Mouse (Mus musculus) embryonic facial prominence, embryonic 14.5 days (tissue): ENCODE data around the gene Gsx1. TPM values are rescaled to one million over a fixed set of nuclear protein-coding genes. Genes with fewer than 3 reads are reported as not detected.

ENCODE experiments used
- ATAC-seq: fragments of 200-750 bp; cut with Nextera tagmentation; 2 replicates; pipeline ENCODE4 v1.8.0; 2017; ENCODE audit warnings: low read depth, moderate number of reproducible peaks, moderate TSS enrichment
- DNase-seq: peaks from one replicate; pipeline ENCODE4 v3.0.0-alpha.2; 2015; ENCODE audit warnings: low spot score
- H3K27ac ChIP-seq: fragments of 300-500 bp; sonication (generic); replicated peaks from 2 replicates; pipeline ENCODE4 v1.5.1; 2014; ENCODE audit warnings: low read depth, mild to moderate bottlenecking, low read length, moderate library complexity
- H3K27me3 ChIP-seq: fragments of 300-500 bp; sonication (generic); replicated peaks from 2 replicates; pipeline ENCODE4 v1.6.1; 2014; ENCODE audit warnings: low read length; ENCODE audit not compliant: control insufficient read depth, insufficient read depth
- H3K36me3 ChIP-seq: fragments of 300-500 bp; sonication (generic); 2 replicates; pipeline ENCODE4 v1.6.1; 2014; ENCODE audit warnings: low read length, mixed read lengths; ENCODE audit not compliant: control insufficient read depth, insufficient read depth
- H3K4me1 ChIP-seq: fragments of 300-500 bp; sonication (generic); 2 replicates; pipeline ENCODE4 v1.6.1; 2014; ENCODE audit warnings: antibody characterized with exemption, low read length; ENCODE audit not compliant: control insufficient read depth, insufficient read depth
- H3K4me2 ChIP-seq: fragments of 300-500 bp; sonication (generic); 2 replicates; pipeline ENCODE4 v1.6.1; 2014; ENCODE audit warnings: low read depth, mild to moderate bottlenecking, low read length, moderate library complexity, mixed read lengths
- H3K4me3 ChIP-seq: fragments of 300-500 bp; sonication (generic); 2 replicates; pipeline ENCODE4 v1.5.1; 2014; ENCODE audit warnings: low read depth, mild to moderate bottlenecking, low read length
- H3K9ac ChIP-seq: fragments of 300-500 bp; sonication (generic); 2 replicates; pipeline ENCODE4 v1.6.1; 2014; ENCODE audit warnings: low read depth, mild to moderate bottlenecking, low read length, moderate library complexity, mixed read lengths
- H3K9me3 ChIP-seq: fragments of 300-500 bp; sonication (generic); 2 replicates; pipeline ENCODE4 v1.6.1; 2016; ENCODE audit warnings: low read length; ENCODE audit not compliant: control insufficient read depth
- WGBS: fragments of 180-500 bp; shearing (Covaris S2); extraction: QIAGEN DNeasy Blood & Tissue Kit; methylation state at CpG from one replicate; pipeline ENCODE4 v1.1.7; 2014; 5-methylcytosine and 5-hydroxymethylcytosine counted together
- polyA plus RNA-seq: library from polyadenylated mRNA; unstranded; fragments of >200 nt; fragmentation: Nextera tagmentation; extraction: Ambion mirVana; gene quantifications from 2 replicates; pipeline ENCODE4 v1.2.1, GENCODE M21; 2014

Gene Gsx1
- polyA plus RNA-seq, 1 experiment from 2014 or later, result not detected

DNA sequence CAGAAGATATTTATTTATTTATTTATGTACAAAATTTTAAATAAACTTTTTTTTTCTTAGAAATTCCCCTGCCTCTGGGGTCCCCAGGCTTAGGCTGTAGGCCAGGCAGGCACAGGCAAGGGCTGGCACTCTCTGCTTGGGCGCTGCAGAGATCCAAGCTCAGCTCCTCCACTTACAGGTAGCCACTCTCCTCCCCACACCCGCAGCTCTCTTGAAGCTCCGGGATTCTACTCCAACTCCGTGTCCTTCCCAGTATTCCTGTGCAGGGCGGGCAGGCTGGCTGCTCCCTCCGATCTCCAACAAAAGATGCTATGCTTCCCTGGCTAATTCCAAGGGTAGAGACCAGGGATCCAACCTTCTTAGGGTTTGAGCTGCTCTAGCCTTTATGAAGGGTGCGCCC lies 2.4 kb downstream of the Gsx1 start:
- Histone ChIP-seq H3K27ac (no peak overlapping the region), H3K4me2 (no peak overlapping the region), H3K9me3 (no peaks in the 10 kb centered on the region), H3K36me3 (no peaks in the 10 kb centered on the region), H3K4me1 (peaks cover 12% of the 10 kb centered on the region; the same call in 1 of the 2 replicates), H3K9ac (no peak overlapping the region), H3K4me3 (no peak overlapping the region), H3K27me3 (peaks cover 95% of the 10 kb centered on the region)
- 1% methylated on average over 7 of the region's 7 CpGs for WGBS
- DNase-seq, result no peak
- ATAC-seq, result no peak

DNA sequence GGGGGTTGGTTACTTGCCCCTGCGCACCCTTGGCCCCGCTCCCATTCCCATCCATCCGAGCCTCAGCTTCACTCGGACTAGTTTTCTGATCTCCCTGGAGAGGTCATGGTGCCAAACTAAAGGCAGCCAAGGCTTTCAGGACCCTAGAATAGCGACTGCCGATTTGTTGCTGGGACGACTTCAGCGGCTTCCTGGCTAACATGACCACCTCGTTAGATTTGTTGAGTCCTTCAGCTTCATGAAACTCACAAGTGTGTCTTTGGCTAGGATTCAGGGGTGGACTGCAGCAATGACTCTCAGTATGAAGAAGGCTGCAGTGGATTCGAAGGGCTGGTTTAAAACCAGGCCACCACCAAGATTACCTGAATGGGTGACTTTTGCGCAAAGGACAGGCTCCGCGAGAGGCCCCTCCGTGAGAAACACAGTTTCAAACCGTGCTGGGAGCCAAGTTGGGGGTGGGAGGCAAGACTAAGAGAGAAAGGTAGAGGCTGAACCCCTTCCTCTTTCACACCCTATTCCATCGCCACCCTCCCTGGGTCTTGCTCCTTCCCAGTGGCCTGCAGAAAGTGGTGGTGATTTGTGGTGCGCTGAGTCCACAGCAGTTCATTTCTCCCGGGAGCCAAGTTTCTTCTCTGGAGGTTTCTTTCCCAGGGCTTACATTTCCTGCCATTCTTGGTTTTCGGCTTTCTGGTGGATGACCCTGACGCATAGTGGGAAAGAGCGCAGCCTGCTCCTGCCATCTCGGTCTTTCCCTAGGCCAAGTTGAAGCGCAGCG lies 3.5 kb downstream of the Gsx1 start:
- WGBS, result 2% methylated on average over 24 of the region's 24 CpGs
- H3K4me3 ChIP-seq, result no peak overlapping the region
- H3K4me1 ChIP-seq, result peaks cover 11% of the 10 kb centered on the region; the same call in 1 of the 2 replicates
- no peak for DNase-seq
- H3K9me3 ChIP-seq, result no peaks in the 10 kb centered on the region
- H3K36me3 ChIP-seq, result no peaks in the 10 kb centered on the region
- no peak overlapping the region for H3K4me2 ChIP-seq
- H3K27ac ChIP-seq, result no peak overlapping the region
- no peak overlapping the region for H3K9ac ChIP-seq
- peaks cover 94% of the 10 kb centered on the region for H3K27me3 ChIP-seq
- ATAC-seq, result no peak

DNA sequence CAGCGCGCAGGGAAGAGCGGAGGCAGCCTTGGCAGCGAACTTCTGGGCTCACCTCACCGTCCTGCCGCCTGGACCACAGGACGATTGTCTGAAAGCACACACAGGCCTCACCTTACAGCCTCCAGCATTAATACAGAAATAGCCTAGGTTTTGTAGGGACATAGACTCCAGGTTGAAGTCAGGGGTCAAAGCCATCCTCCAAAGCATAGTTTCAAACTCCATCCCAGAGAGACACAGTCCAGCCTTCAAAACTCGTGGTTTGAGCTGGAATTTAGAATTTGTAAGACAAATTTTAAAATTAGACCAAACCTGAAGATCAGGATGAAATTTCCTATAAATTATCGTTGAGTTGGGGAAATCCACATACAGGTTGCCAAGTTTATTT lies 4.1 kb downstream of the Gsx1 start:
- Histone ChIP-seq H3K9me3 (no peaks in the 10 kb centered on the region), H3K9ac (no peak overlapping the region), H3K27me3 (peaks cover 91% of the 10 kb centered on the region), H3K4me2 (no peak overlapping the region), H3K4me3 (no peak overlapping the region), H3K4me1 (peaks cover 5% of the 10 kb centered on the region; the same call in 1 of the 2 replicates), H3K36me3 (no peaks in the 10 kb centered on the region), H3K27ac (no peak overlapping the region)
- 4% methylated on average over 9 of the region's 9 CpGs for WGBS
- ATAC-seq (no peak), DNase-seq (no peak)

DNA sequence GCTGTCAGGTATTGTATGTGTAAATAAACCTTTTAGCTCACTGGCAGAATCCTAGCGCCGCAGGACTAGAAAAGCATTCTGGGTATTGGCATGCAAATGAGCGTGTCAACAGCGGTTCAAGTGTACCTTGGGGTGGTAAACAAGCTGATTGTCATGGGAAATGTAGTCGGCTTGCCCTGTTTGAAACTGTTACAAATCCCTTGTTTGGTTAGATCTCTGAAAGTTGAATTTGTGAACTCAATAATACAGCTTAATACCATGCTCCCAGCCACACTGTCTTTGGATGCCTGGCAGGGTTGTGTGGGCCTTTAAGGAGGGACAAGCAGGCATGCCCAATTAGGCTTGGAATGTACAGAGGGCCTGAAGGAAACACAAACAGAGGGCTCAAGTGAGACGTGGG lies 16.4 kb downstream of the Gsx1 start:
- Histone ChIP-seq H3K4me3 (no peak overlapping the region), H3K4me2 (no peak overlapping the region), H3K9me3 (no peaks in the 10 kb centered on the region), H3K4me1 (0 out of 2 replicates have a peak, but pooled peaks cover 4% of the 10 kb centered on the region), H3K27ac (no peak overlapping the region), H3K36me3 (no peaks in the 10 kb centered on the region), H3K27me3 (no peaks in the 10 kb centered on the region), H3K9ac (0 out of 2 replicates have a peak overlapping the region, but pooled peaks have one; percentile 19)
- DNase-seq (no peak), ATAC-seq (no peak)
- 10% methylated on average over 6 of the region's 6 CpGs for WGBS

DNA sequence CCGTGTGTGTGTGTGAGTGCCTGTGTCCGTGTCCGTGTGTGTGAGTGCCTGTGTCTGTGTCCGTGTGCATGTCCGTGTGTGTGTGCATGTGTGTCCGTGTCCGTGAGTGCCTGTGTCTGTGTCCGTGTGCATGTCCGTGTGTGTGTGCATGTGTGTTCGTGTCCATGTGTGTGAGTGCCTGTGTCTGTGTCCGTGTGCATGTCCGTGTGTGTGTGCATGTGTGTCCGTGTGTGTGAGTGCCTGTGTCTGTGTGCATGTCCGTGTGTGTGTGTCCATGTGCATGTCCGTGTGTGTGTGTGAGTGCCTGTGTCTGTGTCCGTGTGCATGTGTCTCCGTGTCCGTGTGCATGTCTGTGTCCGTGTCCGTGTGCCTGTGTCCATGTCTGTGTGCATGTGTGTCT lies 19.4 kb downstream of the Gsx1 start:
- DNase-seq (no peak), ATAC-seq (no peak)
- no peaks in the 10 kb centered on the region for H3K9me3 ChIP-seq
- H3K36me3 ChIP-seq, result no peaks in the 10 kb centered on the region
- H3K4me1 ChIP-seq, result 0 out of 2 replicates have a peak, but pooled peaks cover 4% of the 10 kb centered on the region
- H3K27me3 ChIP-seq, result no peaks in the 10 kb centered on the region
- H3K4me3 ChIP-seq, result no peak overlapping the region
- H3K27ac ChIP-seq, result no peak overlapping the region
- H3K9ac ChIP-seq, result no peak overlapping the region
- H3K4me2 ChIP-seq, result no peak overlapping the region
- 95% methylated on average over 20 of the region's 20 CpGs for WGBS

DNA sequence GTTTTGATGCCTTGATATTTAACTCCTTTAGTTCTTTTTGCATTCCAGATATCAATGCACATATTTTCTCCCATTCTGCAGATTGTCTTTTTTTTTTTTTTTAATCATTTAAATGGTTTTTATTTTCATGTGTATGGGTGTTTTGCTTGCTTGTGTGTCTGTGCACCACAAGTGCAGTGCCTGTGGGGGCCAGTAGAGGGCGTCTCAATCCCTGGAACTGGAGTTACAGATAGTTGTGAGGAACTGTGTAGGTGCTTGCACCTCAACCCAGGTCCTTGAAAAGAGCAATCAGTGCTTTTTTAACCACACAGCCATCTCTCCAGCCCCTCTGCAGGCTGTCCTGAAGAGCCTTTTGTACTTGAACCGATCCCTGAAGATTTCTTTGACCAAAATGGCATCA lies 20.0 kb downstream of the Gsx1 start:
- 72% methylated on average over 2 of the region's 2 CpGs for WGBS
- H3K4me2 ChIP-seq, result no peak overlapping the region
- H3K4me3 ChIP-seq, result no peak overlapping the region
- no peaks in the 10 kb centered on the region for H3K9me3 ChIP-seq
- H3K27ac ChIP-seq, result no peak overlapping the region
- H3K27me3 ChIP-seq, result no peaks in the 10 kb centered on the region; the same call in 1 of the 2 replicates
- no peaks in the 10 kb centered on the region for H3K36me3 ChIP-seq
- no peak for DNase-seq
- 0 out of 2 replicates have a peak, but pooled peaks cover 4% of the 10 kb centered on the region for H3K4me1 ChIP-seq
- H3K9ac ChIP-seq, result no peak overlapping the region
- no peak for ATAC-seq

DNA sequence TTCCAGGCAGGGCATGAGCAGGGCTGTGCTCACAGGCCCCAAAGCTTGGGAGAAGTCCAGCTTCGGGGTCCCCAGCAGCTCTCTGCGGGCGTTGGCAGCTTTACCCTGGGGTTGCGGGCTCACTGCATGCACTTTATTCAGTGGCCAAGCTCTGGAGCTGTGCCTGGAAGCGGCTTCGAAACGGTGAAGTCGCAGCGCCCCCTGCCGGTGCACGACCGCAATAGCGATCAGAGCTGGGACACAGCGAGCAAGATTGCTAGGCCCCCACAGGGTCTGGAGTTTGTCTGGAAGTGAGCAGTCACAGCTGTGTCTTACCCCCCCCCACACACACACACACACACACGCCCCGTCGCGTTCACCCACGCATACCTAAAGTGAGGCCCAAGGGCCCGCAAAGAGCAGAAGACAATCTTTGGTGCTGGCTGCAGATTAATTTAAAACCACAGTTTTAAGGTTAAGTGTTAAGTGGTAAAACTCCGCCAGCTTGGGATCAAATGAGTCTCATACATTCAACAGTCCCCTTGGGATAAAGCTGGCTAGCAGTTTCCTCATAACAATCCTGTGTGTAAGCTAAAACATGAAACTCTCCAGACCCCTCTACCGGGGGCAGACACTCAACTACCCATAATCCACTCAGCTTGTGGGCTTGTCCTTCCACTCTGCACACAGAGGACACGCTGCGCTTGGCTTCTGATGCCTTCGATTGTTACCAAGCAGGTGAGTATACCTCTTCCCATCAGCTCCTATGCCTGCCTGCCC lies 39.0 kb downstream of the Gsx1 start:
- Histone ChIP-seq H3K9me3 (no peaks in the 10 kb centered on the region), H3K4me3 (no peak overlapping the region), H3K4me1 (0 out of 2 replicates have a peak, but pooled peaks cover 4% of the 10 kb centered on the region), H3K27me3 (peaks cover 48% of the 10 kb centered on the region), H3K36me3 (no peaks in the 10 kb centered on the region), H3K4me2 (peak overlapping the region; percentile 35), H3K9ac (0 out of 2 replicates have a peak overlapping the region, but pooled peaks have one; percentile 22), H3K27ac (no peak overlapping the region)
- peak; percentile 85 for DNase-seq
- WGBS, result 17% methylated on average over 19 of the region's 25 CpGs
- peak; percentile 84 for ATAC-seq

DNA sequence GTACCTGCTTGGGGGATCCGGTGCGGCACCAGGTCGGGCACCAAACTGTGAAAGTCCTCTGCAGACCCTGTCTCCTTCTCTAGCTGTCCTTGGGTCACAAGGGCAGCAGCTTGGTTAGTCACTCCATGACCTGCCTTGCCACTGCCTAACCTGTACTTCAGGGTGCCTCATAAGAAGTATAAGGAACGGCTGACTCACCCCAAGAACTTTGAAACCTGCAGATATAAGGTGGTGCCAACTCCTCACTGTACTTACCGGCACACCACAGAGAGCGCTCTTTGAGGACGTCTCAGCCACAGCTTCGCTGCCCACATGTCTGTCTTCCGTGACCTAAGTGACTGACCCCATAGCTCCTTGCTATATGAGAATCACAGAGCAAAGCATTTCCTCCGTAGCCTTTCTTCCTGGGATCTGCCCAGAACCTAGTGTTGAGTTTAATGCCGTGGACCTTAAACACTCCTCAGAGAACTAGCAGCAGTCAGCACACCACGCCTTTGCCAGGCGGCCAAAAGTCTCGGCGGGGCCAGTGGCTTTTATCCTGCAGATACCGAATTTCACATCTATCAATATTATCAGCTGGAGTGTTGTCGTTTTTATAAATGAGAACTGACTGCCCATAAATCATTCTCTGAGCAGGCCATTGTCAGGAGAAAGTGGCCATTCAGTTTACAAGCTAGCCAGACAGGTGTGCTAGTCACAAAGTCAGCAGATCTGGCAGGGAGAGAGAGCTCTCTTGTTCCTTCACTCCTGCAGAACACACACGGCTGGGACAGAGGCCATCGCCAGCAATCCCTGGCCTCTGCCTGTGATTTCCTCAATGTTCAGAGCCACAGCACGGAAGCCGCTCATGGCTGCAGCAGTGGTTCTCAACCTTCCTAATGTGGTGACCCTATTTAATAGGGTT lies 47.2 kb downstream of the Gsx1 start:
- H3K27me3 ChIP-seq, result no peaks in the 10 kb centered on the region
- H3K36me3 ChIP-seq, result no peaks in the 10 kb centered on the region
- H3K9ac ChIP-seq, result no peak overlapping the region
- DNase-seq (no peak), ATAC-seq (no peak)
- H3K4me1 ChIP-seq, result no peaks in the 10 kb centered on the region
- H3K4me2 ChIP-seq, result no peak overlapping the region
- H3K4me3 ChIP-seq, result no peak overlapping the region
- H3K9me3 ChIP-seq, result no peaks in the 10 kb centered on the region
- H3K27ac ChIP-seq, result no peak overlapping the region
- WGBS, result 80% methylated on average over 21 of the region's 21 CpGs
